14 mouse cellular contexts compared by ENCODE assay signal in the genomic region with DNA sequence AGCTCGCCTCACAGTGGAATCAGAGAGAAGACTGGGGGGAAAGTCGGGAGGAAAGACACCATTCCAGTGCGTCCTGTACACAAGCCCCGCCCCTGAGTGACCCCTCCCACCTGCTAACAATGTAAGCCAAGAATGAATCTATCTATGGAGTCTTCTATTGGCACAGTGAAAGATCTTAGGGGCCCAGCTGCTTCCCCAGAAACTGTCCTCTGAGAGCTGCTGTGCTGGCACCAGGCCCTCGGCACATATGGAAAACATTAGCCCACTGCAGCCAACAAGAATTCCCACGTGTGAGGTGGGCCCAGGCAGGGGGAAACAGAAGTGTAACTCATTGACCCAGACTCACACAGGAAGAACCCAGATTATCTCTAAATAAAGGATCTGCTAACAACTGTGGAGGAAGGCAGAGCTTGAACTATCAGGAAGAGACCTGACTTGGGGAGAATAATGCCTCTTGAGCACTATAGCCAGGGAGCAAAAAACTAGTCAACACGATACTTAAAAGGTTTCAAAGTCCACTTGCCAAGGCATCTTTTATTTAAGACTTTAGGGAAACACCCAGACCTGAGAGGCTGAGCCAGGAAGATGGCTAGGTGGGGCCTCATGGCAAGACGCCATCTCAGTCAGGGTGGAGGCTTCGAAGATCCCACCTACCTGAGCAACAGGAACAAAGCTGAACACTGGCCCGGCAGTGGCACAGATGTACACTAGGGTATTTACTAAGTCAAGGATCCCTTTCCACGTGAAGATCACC.
DNase-seq lines count a peak whose midpoint lies in the region; ATAC-seq lines count a peak whose summit lies in the region.
"Had no signal": no experiment of that assay in that cellular context is flagged by ENCODE, and none has a peak within 500 bp of the region (broad histone marks: within the 10 kb centered on the region; RNA-seq: fewer than 3 reads in every experiment).

No protein-coding gene starts in this region.

- no peaks in the 10 kb centered on the region for H3K36me3 ChIP-seq in heart, embryonic 11.5 days (ENCODE audit: control insufficient read depth, insufficient read depth, low read length)
- H3K36me3 ChIP-seq: embryonic facial prominence, embryonic 15.5 days; heart, embryonic 13.5 days had no signal

- H3K4me1 ChIP-seq in heart, embryonic 11.5 days (ENCODE audit: control insufficient read depth, insufficient read depth, low read length): peaks cover 14% of the 10 kb centered on the region
- H3K4me1 ChIP-seq in brown adipose tissue, adult 24 weeks (ENCODE audit: control insufficient read depth, insufficient read depth, insufficient read length, low read length): peaks cover 3% of the 10 kb centered on the region

- no peak overlapping the region for H3K4me3 ChIP-seq in heart, embryonic 11.5 days (ENCODE audit: low read depth, low read length)
- no peak overlapping the region for H3K4me3 ChIP-seq in brown adipose tissue, adult 24 weeks (ENCODE audit: insufficient read depth, low read depth, low read length)
- H3K4me3 ChIP-seq: embryonic facial prominence, embryonic 15.5 days; heart, embryonic 13.5 days; myocyte had no signal

- no peaks in the 10 kb centered on the region for H3K27me3 ChIP-seq in heart, embryonic 11.5 days (ENCODE audit: control insufficient read depth, insufficient read depth, low read length)
- H3K27me3 ChIP-seq: embryonic facial prominence, embryonic 15.5 days had no signal

- no peak overlapping the region for H3K4me2 ChIP-seq in heart, embryonic 11.5 days
- H3K4me2 ChIP-seq: embryonic facial prominence, embryonic 15.5 days; heart, embryonic 13.5 days had no signal

- no peak for ATAC-seq in heart, embryonic 11.5 days (replicated peaks; ENCODE audit: insufficient number of reproducible peaks, low FRiP score, low TSS enrichment)
- ATAC-seq: CD4-positive, CD25-positive, alpha-beta regulatory T cell, adult 4 months had no signal

- peak; percentile 37 to 64 for DNase-seq in heart, adult 18-20 months
- peak; percentile 35 for DNase-seq in gastrocnemius, adult 18-20 months (ENCODE audit: low spot score)
- DNase-seq in heart, postnatal 36 days: peak; percentile 17 to 30
- DNase-seq in right cerebral cortex, postnatal 14 days: no peak
- DNase-seq in left cerebral cortex, postnatal 14 days (ENCODE audit: low spot score in 2 of 2): no peak
- no peak for DNase-seq in thymus, postnatal 36 days
- DNase-seq: kidney, adult 9 months; lung, postnatal 36 days had no signal

- H3K9me3 ChIP-seq in heart, embryonic 11.5 days (replicated peaks; ENCODE audit: control insufficient read depth, low read length): no peaks in the 10 kb centered on the region
- H3K9me3 ChIP-seq: embryonic facial prominence, embryonic 15.5 days; heart, embryonic 13.5 days had no signal

- intact Hi-C loops in heart, postnatal 36 days (cut with DNase I): no loop called here
- intact Hi-C loops in left cerebral cortex, postnatal 14 days (cut with DNase I): no loop called here

- no peak overlapping the region for H3K27ac ChIP-seq in heart, embryonic 11.5 days (ENCODE audit: low read depth, low read length)
- H3K27ac ChIP-seq in brown adipose tissue, adult 24 weeks (replicated peaks; ENCODE audit: low read depth, low read length): peak overlapping the region; percentile 75
- H3K27ac ChIP-seq: embryonic facial prominence, embryonic 15.5 days; heart, embryonic 13.5 days had no signal

- 58% methylated on average over 11 of the region's 11 CpGs for WGBS in heart, embryonic 11.5 days (ENCODE audit: insufficient replicate concordance)

- H3K9ac ChIP-seq in heart, embryonic 11.5 days (ENCODE audit: low read depth, low read length): no peak overlapping the region
- H3K9ac ChIP-seq: embryonic facial prominence, embryonic 15.5 days; heart, embryonic 13.5 days had no signal

Comparison
In these comparisons a context has a peak if more than half of its experiments do, and no peak if none do; other contexts are left out.
1. DNase-seq: peak in heart, adult 18-20 months (2 of 2), gastrocnemius, adult 18-20 months (single experiment) and heart, postnatal 36 days (2 of 2); none in right cerebral cortex, postnatal 14 days (single experiment), left cerebral cortex, postnatal 14 days (0 of 2) and thymus, postnatal 36 days (0 of 2).